Mouse (Mus musculus) forebrain, embryonic 15.5 days (tissue): ENCODE results near the gene Slc4a3. TPM values are rescaled to one million over a fixed set of nuclear protein-coding genes. Genes with fewer than 3 reads are reported as not detected.

Experiments
- ATAC-seq: fragments of 200-750 bp; cut with Nextera tagmentation; replicated peaks from 2 replicates; pipeline ENCODE4 v1.8.0; 2017; ENCODE audit warnings: mild to moderate bottlenecking, moderate TSS enrichment, moderate library complexity
- H3K27ac ChIP-seq: fragments of 300-500 bp; sonication (generic); replicated peaks from 2 replicates; pipeline ENCODE4 v1.5.1; 2015; ENCODE audit warnings: mild to moderate bottlenecking, inconsistent platforms
- H3K27me3 ChIP-seq: fragments of 300-500 bp; sonication (generic); 2 replicates; pipeline ENCODE4 v1.6.1; 2015; ENCODE audit warnings: inconsistent platforms
- H3K36me3 ChIP-seq: fragments of 300-500 bp; sonication (generic); 2 replicates; pipeline ENCODE4 v1.6.1; 2015; ENCODE audit warnings: mild to moderate bottlenecking, inconsistent platforms
- H3K4me1 ChIP-seq: fragments of 300-500 bp; sonication (generic); 2 replicates; pipeline ENCODE4 v1.6.1; 2015; ENCODE audit warnings: inconsistent platforms
- H3K4me2 ChIP-seq: fragments of 300-500 bp; sonication (generic); replicated peaks from 2 replicates; pipeline ENCODE4 v1.6.1; 2015; ENCODE audit warnings: mild to moderate bottlenecking, inconsistent platforms
- H3K4me3 ChIP-seq: fragments of 300-500 bp; sonication (generic); 2 replicates; pipeline ENCODE4 v1.5.1; 2015; ENCODE audit warnings: mild to moderate bottlenecking, inconsistent platforms
- H3K9ac ChIP-seq: fragments of 300-500 bp; sonication (generic); replicated peaks from 2 replicates; pipeline ENCODE4 v1.6.1; 2015; ENCODE audit warnings: mild to moderate bottlenecking, inconsistent platforms
- H3K9me3 ChIP-seq: fragments of 300-500 bp; sonication (generic); 2 replicates; pipeline ENCODE4 v1.6.1; 2016; ENCODE audit warnings: inconsistent platforms
- WGBS: fragments of 180-500 bp; shearing (Covaris S2); methylation state at CpG from one replicate; pipeline ENCODE4 v1.1.7; 2015; ENCODE audit warnings: mixed read lengths; 5-methylcytosine and 5-hydroxymethylcytosine counted together
- polyA plus RNA-seq: library from polyadenylated mRNA; unstranded; fragments of >200 nt; fragmentation: Nextera tagmentation; extraction: Ambion mirVana; gene quantifications from 2 replicates; pipeline ENCODE4 v1.2.1, GENCODE M21; 2015

Slc4a3 gene
- polyA plus RNA-seq, 1 experiment from 2014 or later, result 35.9 TPM

GRCm38 (mm10) chr1:75555680-75556079 is 9.6 kb downstream of the Slc4a3 start:
- peaks cover 11% of the 10 kb centered on the region for H3K4me1 ChIP-seq
- ATAC-seq, result no peak
- no peak overlapping the region for H3K4me3 ChIP-seq
- H3K9me3 ChIP-seq, result no peaks in the 10 kb centered on the region
- no peak overlapping the region for H3K9ac ChIP-seq
- peaks cover 39% of the 10 kb centered on the region for H3K36me3 ChIP-seq
- 94% methylated on average over 7 of the region's 7 CpGs for WGBS
- H3K4me2 ChIP-seq, result no peak overlapping the region
- H3K27me3 ChIP-seq, result no peaks in the 10 kb centered on the region
- no peak overlapping the region for H3K27ac ChIP-seq

DNA sequence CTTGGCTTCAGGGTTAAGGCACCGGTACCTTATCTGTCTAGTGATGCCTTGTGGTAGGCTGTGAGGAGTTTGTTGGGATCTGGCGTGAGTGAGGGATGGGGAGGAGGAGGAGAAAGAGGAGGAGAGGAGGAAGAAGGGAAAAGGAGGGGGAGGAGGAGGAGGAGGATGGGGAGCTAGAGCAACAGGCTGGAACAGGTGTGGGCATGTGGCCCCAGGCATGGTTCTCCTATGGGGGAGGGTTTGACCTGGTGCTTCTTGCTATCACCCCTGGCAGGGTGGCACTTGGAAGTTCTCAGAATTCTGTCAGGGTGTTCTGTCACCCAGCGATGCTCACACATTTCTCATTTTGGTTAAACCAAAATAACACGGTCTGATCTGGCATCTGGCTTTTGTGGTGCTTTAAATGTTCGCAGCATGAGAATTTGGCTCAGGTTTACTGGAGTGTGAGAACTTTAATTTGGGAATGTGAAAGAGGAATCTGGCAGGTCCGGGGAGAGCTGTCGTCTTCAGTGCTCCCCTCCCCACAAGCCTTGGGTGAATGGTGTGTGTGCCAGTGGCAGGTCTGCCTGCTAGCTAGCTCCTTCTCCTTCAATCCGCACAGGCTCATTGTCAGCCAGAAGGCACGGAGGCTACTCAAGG is 10.2 kb downstream of the Slc4a3 start:
- Histone ChIP-seq H3K4me3 (no peak overlapping the region), H3K4me1 (peaks cover 16% of the 10 kb centered on the region), H3K9me3 (no peaks in the 10 kb centered on the region), H3K36me3 (peaks cover 38% of the 10 kb centered on the region; the same call in 1 of the 2 replicates), H3K27me3 (no peaks in the 10 kb centered on the region), H3K4me2 (no peak overlapping the region), H3K9ac (no peak overlapping the region), H3K27ac (no peak overlapping the region)
- WGBS, result 81% methylated on average over 9 of the region's 9 CpGs
- ATAC-seq, result no peak

DNA sequence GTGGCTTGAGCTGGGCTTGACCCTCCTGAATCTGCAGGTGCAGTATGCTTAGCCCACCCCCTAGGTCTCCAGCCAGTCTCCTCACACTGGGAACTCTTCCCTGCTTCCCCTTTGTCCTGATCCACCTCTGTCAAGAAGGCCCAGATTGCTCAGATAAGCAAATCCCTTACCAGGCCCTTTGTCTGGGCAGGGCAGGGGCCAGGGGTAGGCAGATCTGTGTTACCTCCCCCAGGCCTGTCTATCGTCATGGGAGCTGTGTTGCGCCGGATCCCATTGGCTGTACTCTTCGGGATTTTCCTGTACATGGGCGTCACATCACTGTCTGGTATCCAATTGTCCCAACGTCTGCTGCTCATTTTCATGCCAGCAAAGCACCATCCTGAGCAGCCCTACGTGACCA is 11.0 kb downstream of the Slc4a3 start:
- H3K27me3 ChIP-seq, result no peaks in the 10 kb centered on the region
- WGBS, result 93% methylated on average over 7 of the region's 7 CpGs
- H3K4me1 ChIP-seq, result peaks cover 24% of the 10 kb centered on the region
- H3K4me2 ChIP-seq, result no peak overlapping the region
- H3K9me3 ChIP-seq, result no peaks in the 10 kb centered on the region
- no peak overlapping the region for H3K4me3 ChIP-seq
- H3K36me3 ChIP-seq, result peaks cover 31% of the 10 kb centered on the region; the same call in 1 of the 2 replicates
- no peak overlapping the region for H3K27ac ChIP-seq
- no peak overlapping the region for H3K9ac ChIP-seq
- ATAC-seq, result no peak

DNA sequence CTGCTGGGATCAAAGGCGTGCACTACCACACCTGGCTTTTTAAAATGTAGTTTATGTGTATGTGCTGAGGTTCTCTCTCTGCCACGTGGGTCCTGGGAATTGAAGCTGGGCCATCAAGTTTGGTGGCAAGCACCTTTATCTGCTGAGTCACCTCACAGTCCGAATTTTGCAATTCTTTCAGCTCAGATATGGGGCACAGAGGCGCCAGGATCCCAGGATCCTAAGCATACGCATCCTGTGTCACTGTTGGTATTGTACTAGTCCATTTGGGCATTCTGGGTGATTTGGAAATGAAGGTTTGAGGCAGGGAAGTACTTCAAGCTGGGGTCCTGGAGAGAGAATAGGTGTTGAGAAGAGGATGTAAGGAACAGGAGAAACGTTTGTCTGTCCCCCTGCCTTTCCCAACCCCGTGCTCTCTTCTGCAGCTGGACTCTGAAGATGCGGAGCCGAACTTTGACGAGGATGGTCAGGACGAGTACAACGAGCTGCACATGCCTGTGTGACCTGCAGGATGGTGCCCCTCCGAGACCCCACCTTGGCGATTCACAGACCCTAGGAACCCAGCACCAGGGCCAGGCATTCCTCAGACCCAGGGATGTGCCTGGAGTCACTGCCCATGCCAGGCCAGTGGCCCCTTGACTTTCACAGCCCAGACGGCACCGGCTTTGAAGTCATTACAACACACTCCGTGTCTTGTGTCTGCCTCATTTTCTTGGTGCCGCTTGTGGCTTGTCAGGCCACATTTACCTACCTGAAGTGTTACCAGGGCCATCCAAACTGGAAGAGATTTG is 12.5 kb downstream of the Slc4a3 start:
- 92% methylated on average over 18 of the region's 18 CpGs for WGBS
- ATAC-seq, result no peak
- Histone ChIP-seq H3K9me3 (no peaks in the 10 kb centered on the region), H3K9ac (no peak overlapping the region), H3K27me3 (no peaks in the 10 kb centered on the region), H3K4me1 (peaks cover 26% of the 10 kb centered on the region), H3K27ac (no peak overlapping the region), H3K4me2 (no peak overlapping the region; the same call in 1 of the 2 replicates), H3K4me3 (no peak overlapping the region), H3K36me3 (peaks cover 28% of the 10 kb centered on the region; the same call in 1 of the 2 replicates)

GRCm38 (mm10) chr1:75559212-75559925 is 13.3 kb downstream of the Slc4a3 start:
- peak overlapping the region; percentile 17; the same call in 1 of the 2 replicates for H3K4me3 ChIP-seq
- WGBS, result 8% methylated on average over 17 of the region's 17 CpGs

GRCm38 (mm10) chr1:75560206-75560913 is 14.3 kb downstream of the Slc4a3 start:
- Histone ChIP-seq H3K36me3 (peaks cover 13% of the 10 kb centered on the region; the same call in 1 of the 2 replicates), H3K4me3 (no peak overlapping the region), H3K9ac (no peak overlapping the region), H3K27me3 (no peaks in the 10 kb centered on the region), H3K9me3 (no peaks in the 10 kb centered on the region), H3K4me2 (no peak overlapping the region), H3K4me1 (peaks cover 26% of the 10 kb centered on the region), H3K27ac (no peak overlapping the region)
- WGBS, result 87% methylated on average over 12 of the region's 12 CpGs
- ATAC-seq, result 0 out of 2 replicates have a peak, but pooled peaks have one; percentile 3

More at GRCm38 (mm10) chr1:75559212-75559925, 13.3 kb downstream of the Slc4a3 start:
- Histone ChIP-seq H3K4me2 (peak overlapping the region; percentile 29; the same call in 1 of the 2 replicates), H3K27me3 (no peaks in the 10 kb centered on the region), H3K27ac (peak overlapping the region; percentile 45; the same call in 1 of the 2 replicates), H3K36me3 (peaks cover 22% of the 10 kb centered on the region; the same call in 1 of the 2 replicates), H3K4me1 (peaks cover 26% of the 10 kb centered on the region), H3K9ac (0 out of 2 replicates have a peak overlapping the region, but pooled peaks have one; percentile 11), H3K9me3 (no peaks in the 10 kb centered on the region)
- ATAC-seq, result peak; percentile 94

- peak; percentile 23; the same call in 1 of the 2 replicates for ATAC-seq
- Histone ChIP-seq H3K4me1 (peaks cover 26% of the 10 kb centered on the region), H3K4me2 (no peak overlapping the region), H3K9me3 (no peaks in the 10 kb centered on the region), H3K4me3 (no peak overlapping the region), H3K27ac (peak overlapping the region; percentile 57), H3K9ac (no peak overlapping the region), H3K27me3 (no peaks in the 10 kb centered on the region), H3K36me3 (peaks cover 9% of the 10 kb centered on the region; the same call in 1 of the 2 replicates)
- WGBS, result 43% methylated on average over 4 of the region's 4 CpGs
Observed at GRCm38 (mm10) chr1:75561221-75561897, 15.3 kb downstream of the Slc4a3 start.

DNA sequence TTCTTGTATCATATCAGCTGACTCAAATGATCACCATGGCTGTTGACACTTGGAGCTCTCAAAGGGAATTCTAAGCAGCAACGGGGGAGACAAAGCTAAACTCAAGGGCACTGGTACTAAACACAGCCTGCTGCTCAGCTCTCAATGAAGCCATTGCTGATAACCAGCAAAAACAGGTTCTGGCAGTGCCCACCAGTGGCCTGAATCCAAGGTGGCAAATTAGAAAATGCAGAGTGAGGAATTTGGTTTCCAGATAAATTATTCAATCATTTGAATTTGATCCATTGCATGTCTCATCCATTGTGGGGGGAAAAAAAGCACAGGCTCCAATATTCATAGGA is 15.8 kb downstream of the Slc4a3 start:
- H3K27me3 ChIP-seq, result no peaks in the 10 kb centered on the region
- no peaks in the 10 kb centered on the region for H3K9me3 ChIP-seq
- peaks cover 26% of the 10 kb centered on the region for H3K4me1 ChIP-seq
- H3K9ac ChIP-seq, result no peak overlapping the region
- no peak overlapping the region for H3K4me2 ChIP-seq
- H3K27ac ChIP-seq, result peak overlapping the region; percentile 57
- peak; percentile 37; the same call in 1 of the 2 replicates for ATAC-seq
- WGBS, result 38% methylated on average over 1 of the region's 1 CpGs
- peaks cover 7% of the 10 kb centered on the region; the same call in 1 of the 2 replicates for H3K36me3 ChIP-seq
- H3K4me3 ChIP-seq, result no peak overlapping the region

DNA sequence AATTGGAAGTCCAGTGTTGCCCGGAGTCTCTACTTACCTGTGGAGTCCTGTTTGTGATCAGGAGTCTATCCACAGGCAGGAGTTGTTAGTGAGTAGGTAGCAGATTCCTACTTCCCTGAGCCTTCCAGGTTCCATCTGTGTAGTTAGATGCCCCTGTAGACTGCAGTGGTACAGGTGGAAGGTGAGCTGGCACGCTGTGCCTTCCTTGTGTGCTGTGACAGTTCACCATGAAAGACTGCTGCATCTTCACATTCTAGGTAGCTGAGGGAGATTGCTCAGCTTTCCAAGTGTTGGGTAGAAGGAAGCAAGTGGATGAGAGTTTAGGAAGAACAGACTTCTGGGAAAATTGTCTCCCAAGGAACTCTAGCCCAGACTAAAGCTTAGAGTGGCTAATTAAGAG is 18.0 kb downstream of the Slc4a3 start:
- Histone ChIP-seq H3K9ac (no peak overlapping the region), H3K9me3 (no peaks in the 10 kb centered on the region), H3K4me2 (no peak overlapping the region), H3K36me3 (no peaks in the 10 kb centered on the region), H3K27me3 (no peaks in the 10 kb centered on the region), H3K4me1 (peaks cover 25% of the 10 kb centered on the region), H3K4me3 (no peak overlapping the region), H3K27ac (no peak overlapping the region)
- WGBS, result 89% methylated on average over 2 of the region's 2 CpGs
- no peak for ATAC-seq

- H3K4me1 ChIP-seq, result peaks cover 17% of the 10 kb centered on the region
- H3K27ac ChIP-seq, result no peak overlapping the region
- WGBS, result 65% methylated on average over 5 of the region's 5 CpGs
- no peak overlapping the region for H3K9ac ChIP-seq
- H3K9me3 ChIP-seq, result no peaks in the 10 kb centered on the region
- H3K36me3 ChIP-seq, result no peaks in the 10 kb centered on the region
- no peak overlapping the region for H3K4me3 ChIP-seq
- no peak overlapping the region for H3K4me2 ChIP-seq
- H3K27me3 ChIP-seq, result no peaks in the 10 kb centered on the region
- no peak for ATAC-seq
Observed at GRCm38 (mm10) chr1:75564916-75565315, 18.9 kb downstream of the Slc4a3 start.

DNA sequence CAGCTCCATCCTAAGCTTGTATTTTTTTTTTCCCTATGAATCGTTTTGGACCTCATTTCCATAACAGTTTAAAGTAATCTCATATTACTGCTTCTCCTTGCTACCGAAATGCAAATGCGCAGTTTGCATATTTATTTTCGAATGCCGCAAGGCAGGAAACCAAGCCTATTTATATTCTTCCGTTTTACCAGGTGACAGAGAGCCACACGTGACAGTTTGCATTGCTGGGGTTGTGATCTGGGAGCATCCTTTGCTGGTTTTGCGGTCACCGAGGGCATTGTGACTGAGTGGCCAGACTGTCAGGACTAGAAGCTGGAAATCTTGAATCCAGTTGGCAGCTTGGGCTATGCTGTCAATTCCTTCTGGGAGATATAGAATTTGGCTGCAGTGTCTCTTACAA is 19.6 kb downstream of the Slc4a3 start:
- Histone ChIP-seq H3K36me3 (no peaks in the 10 kb centered on the region), H3K27ac (peak overlapping the region; percentile 5; the same call in 1 of the 2 replicates), H3K4me1 (peaks cover 15% of the 10 kb centered on the region), H3K9ac (no peak overlapping the region), H3K4me2 (no peak overlapping the region), H3K9me3 (no peaks in the 10 kb centered on the region), H3K4me3 (no peak overlapping the region), H3K27me3 (no peaks in the 10 kb centered on the region)
- 58% methylated on average over 9 of the region's 9 CpGs for WGBS
- no peak for ATAC-seq
